Mouse (Mus musculus) limb, embryonic 14.5 days (tissue): Measurements from ENCODE around the gene Gm20388. TPM values are rescaled to one million over a fixed set of nuclear protein-coding genes. Genes with fewer than 3 reads are reported as not detected.
A peak's percentile ranks its signal among the peaks of the same experiment; 100 is the strongest.
"Not testable (repeated sequence)": the region's sequence is repeated elsewhere in the genome, so short reads cannot be mapped to it uniquely, and the experiment has no call there.

ENCODE experiments used
- ATAC-seq: fragments of 200-750 bp; cut with Nextera tagmentation; 2 replicates; pipeline ENCODE4 v1.8.0; 2017; ENCODE audit warnings: low read depth, moderate number of reproducible peaks, moderate TSS enrichment; ENCODE audit not compliant: low FRiP score
- DNase-seq: peaks from one replicate; pipeline ENCODE4 v3.0.0-alpha.2; 2015; ENCODE audit warnings: low spot score
- H3K27ac ChIP-seq: fragments of 300-500 bp; sonication (generic); replicated peaks from 2 replicates; pipeline ENCODE4 v1.5.1; 2014; ENCODE audit warnings: low read depth, mild to moderate bottlenecking, low read length, moderate library complexity, mixed read lengths
- H3K27me3 ChIP-seq: fragments of 300-500 bp; sonication (generic); 2 replicates; pipeline ENCODE4 v1.6.1; 2014; ENCODE audit warnings: low read length, mixed read lengths; ENCODE audit not compliant: control insufficient read depth, insufficient read depth
- H3K36me3 ChIP-seq: fragments of 300-500 bp; sonication (generic); 2 replicates; pipeline ENCODE4 v1.6.1; 2014; ENCODE audit warnings: mild to moderate bottlenecking, low read length, moderate library complexity, mixed read lengths; ENCODE audit not compliant: control insufficient read depth, insufficient read depth
- H3K4me1 ChIP-seq: fragments of 300-500 bp; sonication (generic); 2 replicates; pipeline ENCODE4 v1.6.1; 2014; ENCODE audit warnings: antibody characterized with exemption, low read length, mixed read lengths; ENCODE audit not compliant: control insufficient read depth, insufficient read depth
- H3K4me2 ChIP-seq: fragments of 300-500 bp; sonication (generic); replicated peaks from 2 replicates; pipeline ENCODE4 v1.6.1; 2014; ENCODE audit warnings: low read depth, mild to moderate bottlenecking, low read length, moderate library complexity; ENCODE audit not compliant: severe bottlenecking
- H3K4me3 ChIP-seq: fragments of 300-500 bp; sonication (generic); replicated peaks from 2 replicates; pipeline ENCODE4 v1.5.1; 2014; ENCODE audit warnings: low read length
- H3K9ac ChIP-seq: fragments of 300-500 bp; sonication (generic); 2 replicates; pipeline ENCODE4 v1.6.1; 2014; ENCODE audit warnings: mild to moderate bottlenecking, low read depth, low read length, moderate library complexity; ENCODE audit not compliant: severe bottlenecking
- H3K9me3 ChIP-seq: fragments of 300-500 bp; sonication (generic); 2 replicates; pipeline ENCODE4 v1.6.1; 2016; ENCODE audit warnings: low read length; ENCODE audit not compliant: control insufficient read depth
- POLR2A ChIP-seq: fragments of 200-500 bp; IDR thresholded peaks from 2 replicates; pipeline ENCODE4 v1.8.0; 2012; ENCODE audit warnings: inconsistent platforms, mild to moderate bottlenecking, moderate library complexity, borderline replicate concordance; ENCODE audit not compliant: insufficient read depth, insufficient read length; ENCODE audit errors: extremely low read depth
- WGBS: fragments of 180-500 bp; shearing (Covaris S2); extraction: QIAGEN DNeasy Blood & Tissue Kit; methylation state at CpG from one replicate; pipeline ENCODE4 v1.1.7; 2014; 5-methylcytosine and 5-hydroxymethylcytosine counted together
- polyA plus RNA-seq, 2 experiments: library from polyadenylated mRNA; depleted of rRNA in 1 of 2; stranded (reverse) in 1 of 2; unstranded in 1 of 2; fragments of >200 nt; fragmentation: Nextera tagmentation in 1 of 2; extraction: Ambion mirVana in 1 of 2; gene quantifications; 2 replicates each; pipeline versions ENCODE4 v1.2.1 to v1.2.3; 2012 to 2014

Gene Gm20388
- polyA plus RNA-seq, 2 experiments: 1.9 to 49.9 TPM

GRCm38 (mm10) chr8:124170671-124171070 lies 4260.0 kb downstream of the Gm20388 start:
- DNase-seq: no peak
- Histone ChIP-seq H3K36me3 (no peaks in the 10 kb centered on the region), H3K9ac (no peak overlapping the region), H3K27ac (no peak overlapping the region), H3K9me3 (no peaks in the 10 kb centered on the region), H3K27me3 (no peaks in the 10 kb centered on the region), H3K4me1 (peaks cover 17% of the 10 kb centered on the region), H3K4me2 (no peak overlapping the region), H3K4me3 (no peak overlapping the region)
- ATAC-seq: no peak
- TF ChIP-seq POLR2A: no peak
- 81% methylated on average over 7 of the region's 7 CpGs for WGBS

- no peak overlapping the region; the same call in 1 of the 2 replicates for H3K4me2 ChIP-seq
- peaks cover 17% of the 10 kb centered on the region for H3K4me1 ChIP-seq
- ATAC-seq (peak; percentile 78), DNase-seq (peak; percentile 84)
- no peak for TF ChIP-seq POLR2A
- H3K36me3 ChIP-seq: no peaks in the 10 kb centered on the region
- H3K27ac ChIP-seq: peak overlapping the region; percentile 71
- H3K4me3 ChIP-seq: no peak overlapping the region
- 52% methylated on average over 17 of the region's 17 CpGs for WGBS
- H3K9me3 ChIP-seq: no peaks in the 10 kb centered on the region
- H3K9ac ChIP-seq: no peak overlapping the region
- no peaks in the 10 kb centered on the region for H3K27me3 ChIP-seq
Observed at GRCm38 (mm10) chr8:124171557-124172528, 4261.2 kb downstream of the Gm20388 start.

GRCm38 (mm10) chr8:124173688-124174087 lies 4263.0 kb downstream of the Gm20388 start:
- H3K4me1 ChIP-seq: peaks cover 17% of the 10 kb centered on the region
- H3K27ac ChIP-seq: no peak overlapping the region
- H3K9ac ChIP-seq: no peak overlapping the region
- H3K27me3 ChIP-seq: no peaks in the 10 kb centered on the region
- ATAC-seq (no peak), DNase-seq (no peak)
- H3K9me3 ChIP-seq: no peaks in the 10 kb centered on the region
- no peaks in the 10 kb centered on the region for H3K36me3 ChIP-seq
- H3K4me3 ChIP-seq: no peak overlapping the region
- TF ChIP-seq POLR2A: no peak
- whole genome bisulfite sequencing: 82% methylated on average over 4 of the region's 4 CpGs
- H3K4me2 ChIP-seq: no peak overlapping the region

- Histone ChIP-seq H3K9ac (no peak overlapping the region), H3K4me3 (no peak overlapping the region), H3K36me3 (no peaks in the 10 kb centered on the region), H3K27me3 (no peaks in the 10 kb centered on the region), H3K4me2 (no peak overlapping the region), H3K27ac (no peak overlapping the region), H3K9me3 (no peaks in the 10 kb centered on the region), H3K4me1 (peaks cover 17% of the 10 kb centered on the region)
- no peak for ATAC-seq
- no peak for TF ChIP-seq POLR2A
- no peak for DNase-seq
- WGBS: 79% methylated on average over 6 of the region's 6 CpGs
Observed at GRCm38 (mm10) chr8:124176133-124176532, 4265.5 kb downstream of the Gm20388 start.

GRCm38 (mm10) chr8:124177092-124177491 lies 4266.5 kb downstream of the Gm20388 start:
- not testable (repeated sequence) for H3K9me3 ChIP-seq, H3K27ac ChIP-seq, ATAC-seq, H3K36me3 ChIP-seq, H3K27me3 ChIP-seq, H3K4me1 ChIP-seq, H3K4me2 ChIP-seq, DNase-seq, H3K4me3 ChIP-seq, H3K9ac ChIP-seq
- WGBS: 88% methylated on average over 1 of the region's 1 CpGs
